Mouse (Mus musculus) hindbrain, postnatal 0 days (tissue): Measurements from ENCODE around the gene Commd6. TPM values are rescaled to one million over a fixed set of nuclear protein-coding genes. Genes with fewer than 3 reads are reported as not detected.
"Not testable (repeated sequence)": the region's sequence is repeated elsewhere in the genome, so short reads cannot be mapped to it uniquely, and the experiment has no call there.

Source experiments
- ATAC-seq: fragments of 200-750 bp; cut with Nextera tagmentation; 2 replicates; pipeline ENCODE4 v1.8.0; 2017; ENCODE audit warnings: mild to moderate bottlenecking, moderate TSS enrichment, moderate library complexity
- DNase-seq: peaks from one replicate; pipeline ENCODE4 v3.0.0-alpha.2; 2015; ENCODE audit warnings: low spot score
- H3K27ac ChIP-seq: fragments of 300-500 bp; sonication (generic); 2 replicates; pipeline ENCODE4 v1.5.1; 2014; ENCODE audit warnings: mild to moderate bottlenecking
- H3K27me3 ChIP-seq: fragments of 300-500 bp; sonication (generic); 2 replicates; pipeline ENCODE4 v1.6.1; 2014; ENCODE audit warnings: low read length, mixed read lengths; ENCODE audit not compliant: insufficient read depth
- H3K36me3 ChIP-seq: fragments of 300-500 bp; sonication (generic); 2 replicates; pipeline ENCODE4 v1.6.1; 2014; ENCODE audit warnings: low read length, mixed read lengths; ENCODE audit not compliant: insufficient read depth
- H3K4me1 ChIP-seq: fragments of 300-500 bp; sonication (generic); 2 replicates; pipeline ENCODE4 v1.6.1; 2014; ENCODE audit warnings: antibody characterized with exemption, low read length, mixed read lengths; ENCODE audit not compliant: insufficient read depth
- H3K4me2 ChIP-seq: fragments of 300-500 bp; sonication (generic); 2 replicates; pipeline ENCODE4 v1.6.1; 2014; ENCODE audit warnings: low read depth, mild to moderate bottlenecking, low read length, moderate library complexity, mixed read lengths
- H3K4me3 ChIP-seq: fragments of 300-500 bp; sonication (generic); 2 replicates; pipeline ENCODE4 v1.5.1; 2014; ENCODE audit warnings: low read length
- H3K9ac ChIP-seq: fragments of 300-500 bp; sonication (generic); replicated peaks from 2 replicates; pipeline ENCODE4 v1.6.1; 2014; ENCODE audit warnings: mild to moderate bottlenecking, low read length, moderate library complexity, mixed read lengths
- H3K9me3 ChIP-seq: fragments of 300-500 bp; sonication (generic); 2 replicates; pipeline ENCODE4 v1.6.1; 2016; ENCODE audit warnings: low read length, mixed read lengths
- CTCF ChIP-seq: IDR thresholded peaks from 2 replicates; pipeline ENCODE4 v1.5.1; 2016; ENCODE audit warnings: antibody characterized with exemption, control low read depth, low read depth
- WGBS: fragments of 180-500 bp; shearing (Covaris S2); extraction: QIAGEN DNeasy Blood & Tissue Kit; methylation state at CpG from one replicate; pipeline ENCODE4 v1.1.7; 2014; 5-methylcytosine and 5-hydroxymethylcytosine counted together
- polyA plus RNA-seq: library from polyadenylated mRNA; unstranded; fragments of >200 nt; fragmentation: Nextera tagmentation; extraction: Ambion mirVana; gene quantifications from 2 replicates; pipeline ENCODE4 v1.2.1, GENCODE M21; 2015
- total RNA-seq: library from RNA; depleted of rRNA; stranded (reverse); fragments of >200 nt; gene quantifications from 2 replicates; pipeline ENCODE4 v1.2.3, GENCODE M21; 2014

The Commd6 gene
- total and polyA plus RNA-seq, 2 experiments from 2014 or later: 27.7 to 88.5 TPM

GRCm38 (mm10) chr14:101597096-101597715 is 43.3 kb downstream of the Commd6 start:
- Histone ChIP-seq H3K27me3 (no peaks in the 10 kb centered on the region), H3K4me3 (no peak overlapping the region), H3K27ac (no peak overlapping the region), H3K9ac (no peak overlapping the region), H3K36me3 (no peaks in the 10 kb centered on the region), H3K9me3 (no peaks in the 10 kb centered on the region), H3K4me1 (no peaks in the 10 kb centered on the region), H3K4me2 (no peak overlapping the region)
- ATAC-seq: no peak
- 90% methylated on average over 11 of the region's 14 CpGs for WGBS
- no peak for DNase-seq
- TF ChIP-seq CTCF: no peak

- no peak for DNase-seq
- no peak overlapping the region for H3K27ac ChIP-seq
- H3K9ac ChIP-seq: no peak overlapping the region
- WGBS: 96% methylated on average over 9 of the region's 9 CpGs
- TF ChIP-seq CTCF: no peak
- H3K27me3 ChIP-seq: no peaks in the 10 kb centered on the region
- no peak for ATAC-seq
- H3K4me1 ChIP-seq: no peaks in the 10 kb centered on the region
- H3K4me3 ChIP-seq: no peak overlapping the region
- no peaks in the 10 kb centered on the region for H3K36me3 ChIP-seq
- no peaks in the 10 kb centered on the region for H3K9me3 ChIP-seq
- H3K4me2 ChIP-seq: no peak overlapping the region
Measured at GRCm38 (mm10) chr14:101596691-101597090, 43.8 kb downstream of the Commd6 start.

GRCm38 (mm10) chr14:101595301-101596080 is 45.0 kb downstream of the Commd6 start:
- ATAC-seq (no peak), DNase-seq (no peak)
- Histone ChIP-seq H3K4me3 (no peak overlapping the region), H3K4me1 (no peaks in the 10 kb centered on the region; the same call in 1 of the 2 replicates), H3K9me3 (no peaks in the 10 kb centered on the region), H3K27me3 (no peaks in the 10 kb centered on the region), H3K4me2 (no peak overlapping the region), H3K36me3 (no peaks in the 10 kb centered on the region), H3K27ac (no peak overlapping the region), H3K9ac (no peak overlapping the region)
- TF ChIP-seq CTCF: no peak
- WGBS: 87% methylated on average over 13 of the region's 13 CpGs

GRCm38 (mm10) chr14:101594001-101594400 is 46.5 kb downstream of the Commd6 start:
- ATAC-seq (no peak), DNase-seq (no peak)
- WGBS: 73% methylated on average over 5 of the region's 5 CpGs
- Histone ChIP-seq H3K4me2 (no peak overlapping the region), H3K4me1 (no peaks in the 10 kb centered on the region; the same call in 1 of the 2 replicates), H3K4me3 (no peak overlapping the region), H3K27me3 (no peaks in the 10 kb centered on the region), H3K27ac (no peak overlapping the region), H3K9ac (no peak overlapping the region), H3K36me3 (no peaks in the 10 kb centered on the region), H3K9me3 (no peaks in the 10 kb centered on the region)
- TF ChIP-seq CTCF: no peak

- no peak for TF ChIP-seq CTCF
- ATAC-seq (no peak), DNase-seq (no peak)
- Histone ChIP-seq H3K4me1 (no peaks in the 10 kb centered on the region; the same call in 1 of the 2 replicates), H3K36me3 (no peaks in the 10 kb centered on the region), H3K27me3 (no peaks in the 10 kb centered on the region), H3K9ac (no peak overlapping the region), H3K27ac (no peak overlapping the region), H3K9me3 (no peaks in the 10 kb centered on the region), H3K4me3 (no peak overlapping the region), H3K4me2 (no peak overlapping the region)
- 79% methylated on average over 7 of the region's 7 CpGs for WGBS
Measured at GRCm38 (mm10) chr14:101593340-101593739, 47.1 kb downstream of the Commd6 start.

- DNase-seq: peak; percentile 33
- ATAC-seq: peak; percentile 45; the same call in 1 of the 2 replicates
- Histone ChIP-seq H3K27ac (no peak overlapping the region), H3K9ac (no peak overlapping the region), H3K27me3 (no peaks in the 10 kb centered on the region), H3K36me3 (no peaks in the 10 kb centered on the region), H3K4me3 (no peak overlapping the region), H3K9me3 (no peaks in the 10 kb centered on the region), H3K4me2 (no peak overlapping the region), H3K4me1 (peaks cover 2% of the 10 kb centered on the region; the same call in 1 of the 2 replicates)
- TF ChIP-seq CTCF: no peak
- 43% methylated on average over 5 of the region's 5 CpGs for WGBS
Measured at GRCm38 (mm10) chr14:101591101-101591500, 49.4 kb downstream of the Commd6 start.

- not testable (repeated sequence) for H3K9me3 ChIP-seq, H3K9ac ChIP-seq, H3K27ac ChIP-seq, H3K4me2 ChIP-seq, H3K4me1 ChIP-seq, H3K4me3 ChIP-seq, H3K27me3 ChIP-seq, ATAC-seq, DNase-seq, H3K36me3 ChIP-seq
- 88% methylated on average over 2 of the region's 4 CpGs for WGBS
Measured at GRCm38 (mm10) chr14:101588209-101588991, 52.1 kb downstream of the Commd6 start.

GRCm38 (mm10) chr14:101587366-101588040 is 53.0 kb downstream of the Commd6 start:
- not testable (repeated sequence) for H3K27me3 ChIP-seq, H3K27ac ChIP-seq, H3K9ac ChIP-seq, DNase-seq, H3K4me3 ChIP-seq, H3K4me1 ChIP-seq, H3K9me3 ChIP-seq, H3K36me3 ChIP-seq, H3K4me2 ChIP-seq
- 0 out of 2 replicates have a peak, but pooled peaks have one; percentile 12 for ATAC-seq
- WGBS: 81% methylated on average over 4 of the region's 6 CpGs
